Comparison of ENCODE assay signal across 8 mouse cellular contexts in genomic region chr10:80330084-80330483, GRCm38 (mm10). TPM values are rescaled to one million over a fixed set of nuclear protein-coding genes. Genes with fewer than 3 reads are reported as not detected.
A peak's percentile ranks its signal among the peaks of the same experiment; 100 is the strongest.
DNase-seq lines count a peak whose midpoint lies in the region; ATAC-seq and TF ChIP-seq lines count a peak whose summit lies in the region.

No protein-coding gene starts in this region.

- no peak for TF ChIP-seq CTCF in liver, postnatal 0 days (IDR thresholded peaks at IDR 0.05; ENCODE audit: low read depth)

- DNase-seq in heart, postnatal 36 days: no peak
- DNase-seq in ES-E14 (ENCODE audit: low read depth, low spot score): no peak
- no peak for DNase-seq in liver, postnatal 0 days
- no peak for DNase-seq in right cerebral cortex, adult 18-20 months
- DNase-seq in testis, postnatal 14 days (ENCODE audit: low spot score): no peak

- no peaks in the 10 kb centered on the region for H3K9me3 ChIP-seq in heart, embryonic 14.5 days (ENCODE audit: control insufficient read depth, low read length)
- no peaks in the 10 kb centered on the region for H3K9me3 ChIP-seq in ES-E14 (ENCODE audit: control insufficient read depth, insufficient read depth, low read depth, low read length)
- H3K9me3 ChIP-seq in forebrain, embryonic 16.5 days (ENCODE audit: control insufficient read depth, low read length): no peaks in the 10 kb centered on the region
- H3K9me3 ChIP-seq in liver, postnatal 0 days (ENCODE audit: low read length): no peaks in the 10 kb centered on the region

- H3K9ac ChIP-seq in heart, embryonic 14.5 days (ENCODE audit: low read length): peak overlapping the region; percentile 61
- H3K9ac ChIP-seq in ES-E14 (ENCODE audit: insufficient read depth, low read depth, low read length, poor library complexity, severe bottlenecking): peak overlapping the region; percentile 82
- peak overlapping the region; percentile 54 for H3K9ac ChIP-seq in forebrain, embryonic 16.5 days (replicated peaks; ENCODE audit: low read depth, low read length)
- H3K9ac ChIP-seq in liver, postnatal 0 days (replicated peaks): peak overlapping the region; percentile 79

- in situ Hi-C loops in ES-E14 (cut with MboI; ENCODE audit: low sequenced_read_pairs in 2 of 2, unreplicated experiment in 2 of 2): no loop called here

- WGBS in heart, embryonic 14.5 days: under 1% methylated on average over 41 of the region's 41 CpGs
- 1% methylated on average over 40 of the region's 41 CpGs for WGBS in forebrain, embryonic 16.5 days
- WGBS in liver, postnatal 0 days (ENCODE audit: insufficient replicate concordance): under 1% methylated on average over 28 of the region's 41 CpGs

- H3K4me1 ChIP-seq in heart, embryonic 14.5 days (ENCODE audit: control insufficient read depth in 2 of 2, insufficient read depth in 2 of 2, low read length in 2 of 2): peaks cover 9 to 18% of the 10 kb centered on the region in 2 experiments; a peak in 3 of 4 replicates
- peaks cover 0 to 21% of the 10 kb centered on the region in 2 experiments; a peak in 2 of 4 replicates for H3K4me1 ChIP-seq in ES-E14 (ENCODE audit: control insufficient read depth in 2 of 2, insufficient read depth in 2 of 2, low read length in 2 of 2, poor library complexity in 1 of 2)
- H3K4me1 ChIP-seq in forebrain, embryonic 16.5 days (replicated peaks; ENCODE audit: control insufficient read depth, insufficient read depth, low read length): peaks cover 8% of the 10 kb centered on the region
- H3K4me1 ChIP-seq in liver, postnatal 0 days (ENCODE audit: insufficient read depth): peaks cover 42% of the 10 kb centered on the region

- H3K4me2 ChIP-seq in heart, embryonic 14.5 days (ENCODE audit: low read length): peak overlapping the region; percentile 85
- H3K4me2 ChIP-seq in forebrain, embryonic 16.5 days (ENCODE audit: low read length): peak overlapping the region; percentile 86
- peak overlapping the region; percentile 94 for H3K4me2 ChIP-seq in liver, postnatal 0 days (ENCODE audit: low read depth, low read length)

- intact Hi-C loops in heart, postnatal 36 days (cut with DNase I): no loop called here

- no peak overlapping the region for H3K27ac ChIP-seq in heart, embryonic 14.5 days (replicated peaks in 1 of 2; ENCODE audit: control insufficient read depth in 1 of 2, insufficient read depth in 1 of 2, low read depth in 2 of 2, low read length in 2 of 2)
- no peak overlapping the region for H3K27ac ChIP-seq in ES-E14 (ENCODE audit: insufficient read depth, low read depth, low read length, poor library complexity, severe bottlenecking)
- no peak overlapping the region for H3K27ac ChIP-seq in forebrain, embryonic 16.5 days (ENCODE audit: low read length)
- H3K27ac ChIP-seq in liver, postnatal 0 days (ENCODE audit: low read depth): peak overlapping the region; percentile 97

- no peaks in the 10 kb centered on the region for H3K36me3 ChIP-seq in heart, embryonic 14.5 days (ENCODE audit: control insufficient read depth, insufficient read depth, low read length)
- H3K36me3 ChIP-seq in ES-E14 (ENCODE audit: control insufficient read depth, insufficient read depth, low read length, poor library complexity, severe bottlenecking): no peaks in the 10 kb centered on the region; the same call in 1 of the 2 replicates
- H3K36me3 ChIP-seq in forebrain, embryonic 16.5 days (ENCODE audit: control insufficient read depth, insufficient read depth): no peaks in the 10 kb centered on the region
- peaks cover 7% of the 10 kb centered on the region; the same call in 1 of the 2 replicates for H3K36me3 ChIP-seq in liver, postnatal 0 days (replicated peaks; ENCODE audit: insufficient read depth, low read length)

- H3K27me3 ChIP-seq in heart, embryonic 14.5 days (ENCODE audit: control insufficient read depth, insufficient read depth, low read length): peaks cover 29% of the 10 kb centered on the region
- no peaks in the 10 kb centered on the region for H3K27me3 ChIP-seq in forebrain, embryonic 16.5 days (replicated peaks; ENCODE audit: control insufficient read depth, insufficient read depth, low read length)
- H3K27me3 ChIP-seq in liver, postnatal 0 days (ENCODE audit: insufficient read depth, low read length): no peaks in the 10 kb centered on the region

- no peak for TF ChIP-seq EP300 in liver, postnatal 0 days (IDR thresholded peaks at IDR 0.05; ENCODE audit: low read depth)

- ATAC-seq in heart, embryonic 14.5 days (ENCODE audit: insufficient number of reproducible peaks, insufficient read depth, low FRiP score, low read depth): no peak
- no peak for ATAC-seq in forebrain, embryonic 16.5 days
- ATAC-seq in liver, postnatal 0 days: no peak
- ATAC-seq in monocyte, adult 5-6 weeks (replicated peaks; ENCODE audit: insufficient number of reproducible peaks, low FRiP score, low TSS enrichment, poor library complexity, severe bottlenecking): no peak

- H3K4me3 ChIP-seq in heart, embryonic 14.5 days (ENCODE audit: control insufficient read depth in 1 of 2, insufficient read depth in 1 of 2, low read depth in 1 of 2, low read length in 2 of 2): peak overlapping the region; percentile 43 to 51
- H3K4me3 ChIP-seq in ES-E14 (ENCODE audit: insufficient read depth in 1 of 2, low read depth in 1 of 2, low read length in 2 of 2, poor library complexity in 1 of 2, severe bottlenecking in 1 of 2): peak overlapping the region; percentile 76 to 93
- peak overlapping the region; percentile 47 for H3K4me3 ChIP-seq in forebrain, embryonic 16.5 days (replicated peaks; ENCODE audit: low read length)
- peak overlapping the region; percentile 59 for H3K4me3 ChIP-seq in liver, postnatal 0 days (ENCODE audit: low read depth, low read length)

TF ChIP-seq in ES-E14, 5 proteins besides CTCF, POLR2A, EP300 and RAD21:
- TF ChIP-seq HCFC1 (IDR thresholded peaks at IDR 0.05; ENCODE audit: borderline replicate concordance, insufficient read depth, low read length) (no peak), ZNF384 (IDR thresholded peaks at IDR 0.05; ENCODE audit: low read depth, low read length) (no peak), CHD2 (IDR thresholded peaks at IDR 0.05; ENCODE audit: low read depth, low read length) (no peak), ZC3H11A (IDR thresholded peaks at IDR 0.05; ENCODE audit: borderline replicate concordance, low read depth, low read length) (no peak), MAFK (IDR thresholded peaks at IDR 0.05; ENCODE audit: insufficient read depth, low read depth, low read length) (no peak)
TF ChIP-seq in ES-E14: peak in this region for 0.

RNA-seq across cellular contexts. Expression of gene Reep6, which starts 0.3 kb away (rescaled TPM):
- 1.4 and 1.6 TPM in 2 replicates for polyA plus RNA-seq in heart, embryonic 14.5 days (2014; fragmentation: Nextera tagmentation; extraction: Ambion mirVana)
- 1 to 10 TPM; 2.7 TPM for total RNA-seq in heart, postnatal 36 days (2021)
- 13.3 and 21.8 TPM in 2 replicates for total RNA-seq in ES-E14 (2012; rRNA removed)
- polyA plus RNA-seq in forebrain, embryonic 16.5 days (2015; fragmentation: Nextera tagmentation; extraction: Ambion mirVana): 2.2 and 3.2 TPM in 2 replicates
- polyA plus RNA-seq in liver, postnatal 0 days (2015; fragmentation: Nextera tagmentation; extraction: Ambion mirVana): 167 and 174 TPM in 2 replicates
- total RNA-seq in monocyte, adult 5-6 weeks (2017): not detected in 3 replicates

RNA-seq across cellular contexts. Expression of gene Pcsk4, which starts 0.8 kb away (rescaled TPM):
- polyA plus RNA-seq in heart, embryonic 14.5 days (2014; fragmentation: Nextera tagmentation; extraction: Ambion mirVana): 1.4 TPM in 2 replicates
- total RNA-seq in heart, postnatal 36 days (2021): 1 to 10 TPM; 2.2 to 2.9 TPM
- total RNA-seq in ES-E14 (2012; rRNA removed): 1.4 and 3.3 TPM in 2 replicates
- polyA plus RNA-seq in forebrain, embryonic 16.5 days (2015; fragmentation: Nextera tagmentation; extraction: Ambion mirVana): 3.1 and 3.9 TPM in 2 replicates
- 5.6 TPM in 2 replicates for polyA plus RNA-seq in liver, postnatal 0 days (2015; fragmentation: Nextera tagmentation; extraction: Ambion mirVana)
- total RNA-seq in monocyte, adult 5-6 weeks (2017): 0.57 TPM in 1 of 3 replicates, not detected in the others

RNA-seq across cellular contexts. Expression of gene 2310011J03Rik, which starts 9.7 kb away (rescaled TPM):
- 28.9 and 30.8 TPM in 2 replicates for polyA plus RNA-seq in heart, embryonic 14.5 days (2014; fragmentation: Nextera tagmentation; extraction: Ambion mirVana)
- 10 to 100 TPM; 13.8 to 15.1 TPM for total RNA-seq in heart, postnatal 36 days (2021)
- total RNA-seq in ES-E14 (2012; rRNA removed): 29.6 and 33.4 TPM in 2 replicates
- 32.5 and 34.2 TPM in 2 replicates for polyA plus RNA-seq in forebrain, embryonic 16.5 days (2015; fragmentation: Nextera tagmentation; extraction: Ambion mirVana)
- polyA plus RNA-seq in liver, postnatal 0 days (2015; fragmentation: Nextera tagmentation; extraction: Ambion mirVana): 25.5 and 27.4 TPM in 2 replicates
- 23.5 to 28.1 TPM (median 27.6 TPM) in 3 replicates for total RNA-seq in monocyte, adult 5-6 weeks (2017)

RNA-seq across cellular contexts. Expression of gene Adamtsl5, which starts 18.1 kb away (rescaled TPM):
- 6.8 and 7.8 TPM in 2 replicates for polyA plus RNA-seq in heart, embryonic 14.5 days (2014; fragmentation: Nextera tagmentation; extraction: Ambion mirVana)
- total RNA-seq in heart, postnatal 36 days (2021): 10 to 100 TPM; 75.9 to 83.8 TPM
- total RNA-seq in ES-E14 (2012; rRNA removed): 2.1 and 2.4 TPM in 2 replicates
- polyA plus RNA-seq in forebrain, embryonic 16.5 days (2015; fragmentation: Nextera tagmentation; extraction: Ambion mirVana): 0.51 and 0.66 TPM in 2 replicates
- polyA plus RNA-seq in liver, postnatal 0 days (2015; fragmentation: Nextera tagmentation; extraction: Ambion mirVana): 1.5 and 1.8 TPM in 2 replicates
- total RNA-seq in monocyte, adult 5-6 weeks (2017): 0.10 to 0.43 TPM in 2 of 3 replicates, not detected in the other

RNA-seq across cellular contexts. Expression of gene Plk5, which starts 26.2 kb away (rescaled TPM):
- polyA plus RNA-seq in heart, embryonic 14.5 days (2014; fragmentation: Nextera tagmentation; extraction: Ambion mirVana): not detected in 2 replicates
- under 1 TPM; 0.49 to 0.64 TPM for total RNA-seq in heart, postnatal 36 days (2021)
- total RNA-seq in ES-E14 (2012; rRNA removed): 6.0 and 17.4 TPM in 2 replicates
- polyA plus RNA-seq in forebrain, embryonic 16.5 days (2015; fragmentation: Nextera tagmentation; extraction: Ambion mirVana): 2.2 and 4.5 TPM in 2 replicates
- 0.08 and 0.20 TPM in 2 replicates for polyA plus RNA-seq in liver, postnatal 0 days (2015; fragmentation: Nextera tagmentation; extraction: Ambion mirVana)
- total RNA-seq in monocyte, adult 5-6 weeks (2017): not detected in 3 replicates
